Mouse (Mus musculus) brown adipose tissue, adult 24 weeks (tissue): ENCODE results near the gene CK137956. TPM values are rescaled to one million over a fixed set of nuclear protein-coding genes. Genes with fewer than 3 reads are reported as not detected.

Source experiments
- H3K27ac ChIP-seq: fragments of 200-500 bp; replicated peaks from 2 replicates; pipeline ENCODE4 v1.5.1; 2012; ENCODE audit warnings: low read depth, mild to moderate bottlenecking, low read length
- H3K4me1 ChIP-seq: fragments of 200-500 bp; 2 replicates; pipeline ENCODE4 v1.6.1; 2012; ENCODE audit warnings: low read length, mixed read lengths; ENCODE audit not compliant: control insufficient read depth, insufficient read depth, insufficient read length
- H3K4me3 ChIP-seq: fragments of 200-500 bp; 2 replicates; pipeline ENCODE4 v1.5.1; 2012; ENCODE audit warnings: low read depth, mild to moderate bottlenecking, low read length, moderate library complexity; ENCODE audit not compliant: insufficient read depth
- polyA plus RNA-seq: library from polyadenylated mRNA; stranded (reverse); fragments of >200 nt; gene quantifications from 2 replicates; pipeline ENCODE4 v1.2.4, GENCODE M21; 2012; ENCODE audit not compliant: missing spikeins, insufficient read depth, insufficient read length

The CK137956 gene
- polyA plus RNA-seq: not detected in 2 replicates

DNA sequence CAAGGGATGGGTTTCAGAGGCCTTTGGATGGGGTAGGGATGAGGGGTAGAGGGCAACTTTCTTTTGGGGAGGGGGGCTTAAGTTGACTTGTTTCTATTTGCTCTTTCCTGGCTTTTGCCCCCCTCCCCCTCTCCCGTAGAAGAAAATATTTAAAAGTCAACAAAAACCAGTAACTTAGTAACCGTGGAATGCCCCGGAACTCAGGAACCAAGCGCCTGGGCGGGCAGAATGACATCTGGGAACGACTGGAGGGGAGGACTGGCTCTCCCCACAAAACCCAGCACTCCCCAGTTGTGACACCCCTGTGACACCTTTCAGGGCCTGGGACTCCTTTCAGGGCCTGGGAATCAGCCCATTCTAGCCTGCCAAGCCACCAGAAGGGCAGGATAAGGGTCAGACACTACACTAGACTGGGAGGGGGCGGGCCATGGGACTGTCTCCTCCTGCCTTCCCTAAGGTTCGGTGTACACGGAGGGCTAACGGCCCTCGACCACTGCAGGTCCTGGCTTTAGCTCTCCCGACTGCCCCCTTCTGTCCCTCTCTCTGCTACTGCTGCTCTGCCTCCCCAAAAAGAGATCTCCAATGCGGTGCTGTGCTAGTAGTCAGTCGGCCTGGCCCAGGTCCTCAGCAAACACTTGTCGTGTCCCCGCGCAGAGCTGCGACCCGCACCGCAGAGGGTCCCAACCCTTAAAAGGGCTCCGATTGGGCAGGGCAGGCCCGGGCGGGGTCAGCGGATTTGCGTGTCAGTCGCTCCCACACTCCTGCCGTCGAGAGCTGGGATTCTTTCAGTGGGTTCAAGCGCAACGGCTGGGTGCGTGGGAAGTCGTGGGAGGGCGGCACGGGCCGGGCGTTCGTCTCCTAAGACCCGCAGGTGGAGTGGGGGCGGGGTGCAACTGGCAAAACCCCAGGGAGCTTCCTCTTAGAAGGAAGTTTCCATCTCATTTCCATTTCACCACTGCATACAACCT, at the start of gene CK137956:
TSS of gene CK137956 (minus strand) at position 51 of the 968 bp plus-strand sequence.
- Histone ChIP-seq H3K4me3 (no peak within 1 kb of the TSS), H3K4me1 (no peaks in the 10 kb centered on the region), H3K27ac (no peak within 1 kb of the TSS)

DNA sequence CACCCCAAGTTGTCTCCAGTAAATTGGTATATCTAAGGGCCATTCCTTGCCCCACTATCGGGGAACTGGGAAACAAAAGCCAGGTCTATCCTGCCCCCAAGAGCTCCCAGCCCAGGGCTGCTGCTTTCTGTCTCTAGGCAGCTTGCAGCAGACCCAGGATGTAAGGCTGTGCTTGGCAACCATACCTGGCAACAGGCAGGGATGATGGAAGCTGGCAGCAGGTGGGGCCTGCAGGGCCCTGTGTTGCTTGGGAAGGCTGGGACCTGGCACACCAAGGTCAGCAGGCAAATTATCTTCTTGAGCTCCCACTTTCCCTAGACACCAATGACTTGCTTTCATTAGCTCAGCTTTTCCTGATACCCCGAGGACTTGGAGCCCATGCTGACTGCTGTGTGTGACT, 48.7 kb upstream of the CK137956 start:
- no peak overlapping the region for H3K27ac ChIP-seq
- H3K4me3 ChIP-seq: no peak overlapping the region
- no peaks in the 10 kb centered on the region for H3K4me1 ChIP-seq

GRCm38 (mm10) chr4:128004797-128005452, 34.2 kb upstream of the CK137956 start:
- H3K4me3 ChIP-seq: no peak overlapping the region

DNA sequence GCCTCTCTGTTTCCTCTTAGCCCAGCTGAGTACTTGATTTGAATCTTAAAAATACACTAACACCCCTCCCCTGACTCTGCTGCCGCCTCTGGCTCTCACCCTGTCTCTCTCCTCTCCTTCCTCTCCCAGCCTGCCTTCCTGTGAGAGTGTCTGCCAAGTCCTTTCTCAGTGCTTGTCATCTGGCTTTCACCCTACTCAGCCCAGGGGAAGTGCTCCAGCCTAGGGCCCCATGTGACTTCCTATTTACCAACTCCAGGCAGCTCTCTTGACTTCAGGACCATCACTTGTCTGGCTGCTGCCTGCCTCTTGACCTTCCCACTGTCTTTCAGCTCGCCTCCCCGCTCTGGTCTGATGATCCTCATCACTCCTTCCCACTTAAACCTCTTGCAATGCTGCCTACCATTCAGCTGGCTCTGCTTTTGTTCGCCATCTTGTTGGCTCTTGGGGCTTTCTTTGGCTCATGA, 31.9 kb upstream of the CK137956 start:
- no peaks in the 10 kb centered on the region for H3K4me1 ChIP-seq
- no peak overlapping the region for H3K4me3 ChIP-seq
- H3K27ac ChIP-seq: no peak overlapping the region

More at GRCm38 (mm10) chr4:128004797-128005452, 34.2 kb upstream of the CK137956 start:
- no peaks in the 10 kb centered on the region for H3K4me1 ChIP-seq
- H3K27ac ChIP-seq: no peak overlapping the region

- Histone ChIP-seq H3K4me3 (no peak overlapping the region), H3K27ac (no peak overlapping the region), H3K4me1 (no peaks in the 10 kb centered on the region)
Measured at GRCm38 (mm10) chr4:127999281-127999680, 28.5 kb upstream of the CK137956 start.

- no peak overlapping the region for H3K4me3 ChIP-seq
- H3K27ac ChIP-seq: no peak overlapping the region
- no peaks in the 10 kb centered on the region for H3K4me1 ChIP-seq
Measured at GRCm38 (mm10) chr4:127989347-127989995, 18.7 kb upstream of the CK137956 start.

GRCm38 (mm10) chr4:127988526-127989180, 17.9 kb upstream of the CK137956 start:
- Histone ChIP-seq H3K4me3 (no peak overlapping the region), H3K27ac (no peak overlapping the region), H3K4me1 (no peaks in the 10 kb centered on the region)

DNA sequence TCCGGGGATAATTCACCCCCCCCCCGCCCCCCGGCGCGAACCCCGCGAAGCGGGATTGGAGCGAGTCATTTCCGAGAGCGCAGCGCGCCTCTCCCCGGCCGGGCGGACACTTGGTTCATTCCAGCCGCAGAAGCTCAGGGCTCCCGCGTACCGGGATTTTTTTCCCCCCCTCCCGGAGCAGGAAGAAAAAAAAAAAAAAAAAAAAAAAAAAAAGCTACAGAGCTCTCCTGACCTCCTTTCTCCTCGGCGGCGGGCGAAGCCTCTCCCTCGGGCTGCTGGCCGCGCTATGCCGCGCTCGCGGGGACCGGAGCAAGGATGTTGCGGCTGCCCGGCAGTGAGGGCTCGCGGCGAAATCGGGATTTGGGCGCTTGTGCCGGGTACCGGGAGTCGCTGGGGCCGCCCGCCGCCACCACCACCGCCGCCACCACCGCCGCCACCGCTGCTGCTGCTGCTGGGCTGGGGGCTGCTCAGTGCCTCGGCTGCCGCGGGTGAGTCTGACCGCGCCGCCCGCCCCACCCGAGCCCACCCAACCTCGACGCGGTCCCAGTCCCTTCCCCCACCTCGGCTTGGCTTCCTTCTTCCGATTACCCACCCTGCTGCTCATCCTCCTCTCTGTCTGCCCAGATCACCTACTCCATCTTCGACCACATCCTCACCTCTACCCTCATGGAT, 17.2 kb upstream of the CK137956 start, which contains the start of gene Csmd2:
TSS of gene Csmd2 (plus strand) at position 74 of the 672 bp plus-strand sequence.
- Histone ChIP-seq H3K27ac (no peak within 1 kb of the TSS), H3K4me3 (no peak within 1 kb of the TSS), H3K4me1 (no peaks in the 10 kb centered on the region)

DNA sequence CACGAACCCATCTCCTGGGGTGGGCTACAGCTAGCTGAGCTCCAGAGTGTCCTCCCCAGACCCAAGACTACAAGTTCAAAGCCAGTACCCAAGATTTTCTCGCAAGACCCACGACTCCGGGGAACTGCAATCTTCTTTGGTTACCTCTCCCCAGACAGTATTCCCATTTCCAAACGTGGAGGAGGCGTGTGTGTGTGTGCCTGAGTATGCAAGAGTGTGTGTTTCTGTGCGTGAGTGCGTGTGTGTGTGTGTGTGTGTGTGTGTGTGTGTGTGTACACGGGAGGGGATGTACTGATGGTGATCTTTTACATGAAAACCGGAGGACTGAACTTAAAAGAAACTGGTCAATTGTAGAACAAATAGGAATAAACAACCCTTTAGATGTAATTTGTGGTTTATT, 16.5 kb upstream of the CK137956 start:
- H3K4me3 ChIP-seq: no peak overlapping the region
- no peaks in the 10 kb centered on the region for H3K4me1 ChIP-seq
- no peak overlapping the region for H3K27ac ChIP-seq

- H3K27ac ChIP-seq: no peak overlapping the region
- H3K4me1 ChIP-seq: no peaks in the 10 kb centered on the region
- H3K4me3 ChIP-seq: no peak overlapping the region
Measured at GRCm38 (mm10) chr4:127986491-127987075, 15.8 kb upstream of the CK137956 start.

- no peak overlapping the region for H3K4me3 ChIP-seq
- H3K4me1 ChIP-seq: no peaks in the 10 kb centered on the region
- no peak overlapping the region for H3K27ac ChIP-seq
Measured at GRCm38 (mm10) chr4:127985874-127986273, 15.1 kb upstream of the CK137956 start.

DNA sequence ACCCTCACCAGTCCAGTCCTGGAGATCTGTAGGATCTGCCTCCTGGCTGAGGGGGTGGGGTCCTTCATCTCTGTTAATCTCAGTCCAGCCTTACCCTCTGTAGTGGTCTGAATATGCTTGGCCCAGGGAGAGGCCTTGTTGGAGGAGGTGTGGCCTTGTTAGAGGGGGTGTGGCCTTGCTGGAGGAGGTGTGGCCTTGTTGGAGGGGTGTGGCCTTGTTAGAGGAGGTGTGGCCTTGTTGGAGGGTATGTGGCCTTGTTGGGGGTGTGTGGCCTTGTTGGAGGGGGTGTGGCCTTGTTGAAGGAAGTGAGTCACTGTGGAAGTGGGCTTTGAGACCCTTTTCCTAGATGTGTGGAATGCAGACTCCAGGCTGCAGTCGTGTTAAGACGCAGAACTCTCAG, 13.7 kb upstream of the CK137956 start:
- H3K4me3 ChIP-seq: no peak overlapping the region
- no peaks in the 10 kb centered on the region for H3K4me1 ChIP-seq
- H3K27ac ChIP-seq: no peak overlapping the region

DNA sequence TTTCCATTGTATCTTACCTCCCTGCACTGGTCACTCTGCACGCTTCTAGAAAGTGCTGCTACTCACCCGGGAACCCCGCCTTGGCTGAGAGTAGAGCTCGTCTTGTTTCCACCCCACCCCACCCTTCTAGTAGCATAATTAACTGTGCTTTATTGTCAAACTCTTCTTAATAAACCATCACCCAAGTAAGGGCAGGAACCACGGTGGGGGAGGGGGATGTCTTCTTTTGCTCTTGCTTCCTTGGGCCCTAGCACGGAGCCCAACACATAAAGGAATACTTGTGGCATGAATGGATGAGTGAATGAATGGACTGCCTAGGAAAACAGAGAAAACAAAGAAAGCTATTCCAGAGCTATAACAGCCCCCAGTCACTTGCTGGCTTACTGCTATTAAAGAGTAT, 10.4 kb upstream of the CK137956 start:
- Histone ChIP-seq H3K27ac (no peak overlapping the region), H3K4me1 (no peaks in the 10 kb centered on the region), H3K4me3 (no peak overlapping the region)

DNA sequence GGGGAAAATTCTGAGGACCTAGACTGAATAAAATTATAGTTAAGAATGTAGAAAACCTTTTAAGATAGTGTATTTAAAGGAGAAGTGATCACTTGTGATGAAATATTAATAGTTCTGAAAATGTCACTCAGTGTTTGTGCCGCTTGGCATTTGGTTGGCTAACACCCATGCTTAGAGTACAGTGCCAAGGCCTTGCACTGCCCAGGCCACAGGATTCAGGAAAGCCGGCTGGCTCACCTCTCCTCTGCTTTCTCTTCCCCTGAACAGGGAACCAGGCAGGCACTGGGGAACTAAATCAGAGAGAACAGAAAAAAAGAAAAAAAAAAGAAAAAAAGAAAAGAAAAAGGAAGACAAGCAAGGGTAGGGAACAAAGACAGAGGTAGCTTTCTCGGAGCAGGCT, 2.2 kb upstream of the CK137956 start:
- Histone ChIP-seq H3K4me3 (no peak overlapping the region), H3K27ac (no peak overlapping the region), H3K4me1 (no peaks in the 10 kb centered on the region)
